Mouse (Mus musculus) ES-Bruce4 (cell line): ENCODE results near the gene Gls. TPM values are rescaled to one million over a fixed set of nuclear protein-coding genes. Genes with fewer than 3 reads are reported as not detected.

Experiments used
- H3K27ac ChIP-seq: 2 replicates; pipeline ENCODE4 v1.5.1; 2012; ENCODE audit warnings: low read length, inconsistent platforms; ENCODE audit not compliant: insufficient read depth
- H3K27me3 ChIP-seq: 2 replicates; pipeline ENCODE4 v1.6.1; 2012; ENCODE audit warnings: mild to moderate bottlenecking, low read length, inconsistent platforms; ENCODE audit not compliant: control insufficient read depth, poor library complexity, insufficient read depth, severe bottlenecking
- H3K36me3 ChIP-seq: 2 replicates; pipeline ENCODE4 v1.6.1; 2012; ENCODE audit warnings: inconsistent platforms, mild to moderate bottlenecking, low read length, moderate library complexity; ENCODE audit not compliant: control insufficient read depth, poor library complexity, insufficient read depth, severe bottlenecking
- H3K4me1 ChIP-seq: one replicate; pipeline ENCODE4 v1.8.1; 2011; ENCODE audit warnings: low read length; ENCODE audit not compliant: control insufficient read depth, insufficient read depth
- H3K4me3 ChIP-seq: 2 replicates; pipeline ENCODE4 v1.5.1; 2011; ENCODE audit warnings: low read depth, mild to moderate bottlenecking, low read length
- H3K9ac ChIP-seq: 2 replicates; pipeline ENCODE4 v1.6.1; 2012; ENCODE audit warnings: low read depth, mild to moderate bottlenecking, inconsistent platforms; ENCODE audit not compliant: poor library complexity, severe bottlenecking
- H3K9me3 ChIP-seq: replicated peaks from 2 replicates; pipeline ENCODE4 v1.6.1; 2012; ENCODE audit warnings: mild to moderate bottlenecking, low read length, inconsistent platforms; ENCODE audit not compliant: control insufficient read depth, poor library complexity, insufficient read depth, severe bottlenecking
- CTCF ChIP-seq: IDR thresholded peaks from one replicate; pipeline ENCODE4 v1.8.1; 2011; ENCODE audit warnings: low read depth, low read length
- EP300 ChIP-seq: IDR thresholded peaks from 2 replicates; pipeline ENCODE4 v1.6.1; 2011; ENCODE audit warnings: low read depth, low read length; ENCODE audit not compliant: insufficient read depth
- POLR2A ChIP-seq: IDR thresholded peaks from one replicate; pipeline ENCODE4 v1.8.1; 2011; ENCODE audit warnings: low read length; ENCODE audit not compliant: insufficient read depth
- polyA plus RNA-seq: library from polyadenylated mRNA; stranded (reverse); fragments of >200 nt; gene quantifications from 2 replicates; pipeline ENCODE4 v1.2.4, GENCODE M21; 2011; ENCODE audit warnings: low read depth; ENCODE audit not compliant: missing spikeins, insufficient read depth, insufficient read length

Gls gene
- polyA plus RNA-seq, 1 experiment = 195 TPM

DNA sequence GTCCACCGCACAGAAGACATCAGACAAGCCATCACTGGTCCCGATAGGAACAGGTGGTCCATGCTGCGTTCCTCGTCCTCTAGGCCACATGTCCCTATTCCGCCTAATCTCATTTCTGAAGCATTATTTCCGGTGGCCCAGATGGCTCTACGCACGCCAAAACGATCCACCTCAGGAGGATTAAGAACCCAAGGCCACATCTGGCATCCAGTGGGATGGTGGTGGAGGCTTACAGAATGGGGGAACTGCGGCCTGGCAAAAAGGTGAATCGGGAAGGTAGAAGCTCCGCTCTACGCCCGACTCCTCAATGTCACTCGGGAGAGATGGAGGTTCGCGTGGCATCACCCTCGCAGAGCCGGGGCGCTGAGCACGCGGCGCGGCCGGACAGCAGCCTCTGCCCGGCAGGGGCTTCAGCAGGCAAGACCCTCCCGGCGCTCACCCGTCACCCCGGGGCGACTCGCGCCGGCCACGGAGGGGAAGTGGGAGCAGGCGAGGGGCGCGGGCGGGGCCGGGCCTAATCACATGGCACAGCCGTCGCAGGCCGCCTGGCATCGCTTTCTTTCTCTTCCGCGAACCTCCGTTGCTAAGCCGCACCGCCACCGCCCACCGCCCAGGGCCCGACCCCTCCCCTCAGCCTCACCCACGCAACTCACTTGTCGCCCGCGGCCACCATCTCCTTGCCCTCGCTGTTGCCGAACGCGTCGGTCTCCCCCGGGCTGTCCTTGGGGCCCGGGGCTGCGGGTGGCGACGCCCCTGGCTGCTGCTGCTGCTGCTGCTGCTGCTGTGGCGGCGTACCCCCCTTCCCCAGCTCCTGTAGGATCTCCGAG is 880 bp downstream of the Gls start:
- Histone ChIP-seq H3K4me3 (peak overlapping the region; percentile 98), H3K4me1 (no peaks in the 10 kb centered on the region), H3K9ac (peak overlapping the region; percentile 92), H3K36me3 (no peaks in the 10 kb centered on the region; the same call in 1 of the 2 replicates), H3K9me3 (no peaks in the 10 kb centered on the region), H3K27ac (peak overlapping the region; percentile 37; the same call in 1 of the 2 replicates), H3K27me3 (no peaks in the 10 kb centered on the region)
- no peak for TF ChIP-seq EP300
- no peak for TF ChIP-seq CTCF
- TF ChIP-seq POLR2A = no peak

DNA sequence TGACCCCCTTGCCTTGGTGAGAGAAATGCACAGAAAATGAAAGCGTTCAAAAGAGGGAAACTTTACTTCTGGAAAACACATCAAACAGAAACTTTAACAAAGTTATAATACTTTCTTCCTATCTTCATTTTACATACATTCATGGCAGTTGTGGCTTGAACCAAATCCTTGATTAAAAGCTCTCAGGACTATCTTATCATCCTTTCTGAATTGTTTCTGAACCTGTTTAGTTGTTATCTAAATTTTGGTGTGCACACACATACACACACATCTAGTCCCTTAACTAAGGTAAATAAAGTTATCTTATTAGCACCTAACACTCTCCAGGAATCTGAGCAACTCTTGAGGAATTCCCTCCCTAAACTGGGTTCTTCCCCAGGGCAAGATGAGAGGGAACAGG is 2.6 kb downstream of the Gls start:
- TF ChIP-seq EP300 (no peak), POLR2A (no peak), CTCF (no peak)
- no peaks in the 10 kb centered on the region for H3K27me3 ChIP-seq
- no peaks in the 10 kb centered on the region; the same call in 1 of the 2 replicates for H3K36me3 ChIP-seq
- no peak overlapping the region for H3K9ac ChIP-seq
- no peaks in the 10 kb centered on the region for H3K4me1 ChIP-seq
- H3K27ac ChIP-seq = no peak overlapping the region
- H3K9me3 ChIP-seq = no peaks in the 10 kb centered on the region
- no peak overlapping the region for H3K4me3 ChIP-seq

- no peak for TF ChIP-seq EP300
- TF ChIP-seq POLR2A = no peak
- H3K4me3 ChIP-seq = no peak overlapping the region
- no peaks in the 10 kb centered on the region for H3K27me3 ChIP-seq
- H3K9me3 ChIP-seq = no peaks in the 10 kb centered on the region
- H3K9ac ChIP-seq = no peak overlapping the region
- H3K4me1 ChIP-seq = no peaks in the 10 kb centered on the region
- H3K27ac ChIP-seq = no peak overlapping the region
- H3K36me3 ChIP-seq = no peaks in the 10 kb centered on the region; the same call in 1 of the 2 replicates
Measured at GRCm38 (mm10) chr1:52228178-52228577, 4.9 kb downstream of the Gls start.

DNA sequence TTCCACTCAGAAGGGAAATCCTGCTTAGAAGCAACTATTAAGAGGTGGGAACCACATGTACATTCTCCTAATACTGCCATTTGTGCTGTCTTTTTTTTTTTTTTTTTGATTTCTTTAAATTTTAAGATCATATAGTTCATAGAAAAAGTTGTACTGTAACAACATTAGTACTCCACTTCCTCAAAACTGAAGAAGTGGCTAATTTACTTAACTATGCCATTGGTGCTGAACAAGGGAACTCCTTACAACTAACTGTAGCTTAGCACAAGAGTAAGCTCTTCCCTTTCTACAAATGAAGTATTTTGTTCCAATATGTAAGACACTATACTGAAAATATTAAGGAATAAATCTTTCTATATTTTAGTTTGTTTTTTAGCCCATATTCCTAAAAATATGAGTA is 6.6 kb downstream of the Gls start:
- no peak overlapping the region for H3K4me3 ChIP-seq
- no peaks in the 10 kb centered on the region for H3K4me1 ChIP-seq
- TF ChIP-seq CTCF (no peak), POLR2A (no peak), EP300 (no peak)
- H3K9ac ChIP-seq = no peak overlapping the region
- H3K36me3 ChIP-seq = no peaks in the 10 kb centered on the region; the same call in 1 of the 2 replicates
- no peaks in the 10 kb centered on the region for H3K27me3 ChIP-seq
- H3K9me3 ChIP-seq = no peaks in the 10 kb centered on the region
- no peak overlapping the region for H3K27ac ChIP-seq

GRCm38 (mm10) chr1:52216766-52217165 is 16.3 kb downstream of the Gls start:
- Histone ChIP-seq H3K4me1 (no peaks in the 10 kb centered on the region), H3K36me3 (peaks cover 5% of the 10 kb centered on the region), H3K9me3 (no peaks in the 10 kb centered on the region), H3K4me3 (no peak overlapping the region), H3K27me3 (no peaks in the 10 kb centered on the region), H3K9ac (no peak overlapping the region), H3K27ac (no peak overlapping the region)
- TF ChIP-seq CTCF (peak; percentile 6), POLR2A (no peak)

DNA sequence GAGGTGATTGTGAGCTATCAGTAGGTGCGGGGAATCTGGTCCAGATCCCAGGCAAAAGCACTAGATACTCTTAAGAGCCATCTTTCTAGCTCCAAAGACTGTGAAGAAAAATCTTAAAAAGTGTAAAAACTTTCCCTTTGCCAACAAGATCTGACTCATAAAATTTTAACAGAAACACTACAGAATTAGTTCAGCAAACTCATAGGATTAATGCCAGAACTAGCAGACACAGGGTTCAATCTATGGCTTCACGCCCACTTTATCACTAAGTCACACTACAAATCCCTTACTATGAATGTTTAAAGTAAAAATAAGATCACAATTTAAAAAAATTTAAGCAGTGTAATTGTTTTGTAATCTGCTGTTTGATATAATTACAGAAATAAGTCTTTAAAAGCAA is 50.0 kb downstream of the Gls start:
- H3K4me3 ChIP-seq = no peak overlapping the region
- H3K27me3 ChIP-seq = no peaks in the 10 kb centered on the region
- peaks cover 4% of the 10 kb centered on the region for H3K36me3 ChIP-seq
- H3K4me1 ChIP-seq = no peaks in the 10 kb centered on the region
- no peak overlapping the region for H3K9ac ChIP-seq
- H3K27ac ChIP-seq = no peak overlapping the region
- TF ChIP-seq POLR2A (no peak), CTCF (no peak), EP300 (no peak)
- no peaks in the 10 kb centered on the region for H3K9me3 ChIP-seq
